Mouse (Mus musculus): Measurements from ENCODE around the gene Greb1. TPM values are rescaled to one million over a fixed set of nuclear protein-coding genes. Genes with fewer than 3 reads are reported as not detected.
A peak's percentile ranks its signal among the peaks of the same experiment; 100 is the strongest.

Gene Greb1
- polyA plus RNA-seq, 1 experiment from 2014 or later, result 0.85 TPM

DNA sequence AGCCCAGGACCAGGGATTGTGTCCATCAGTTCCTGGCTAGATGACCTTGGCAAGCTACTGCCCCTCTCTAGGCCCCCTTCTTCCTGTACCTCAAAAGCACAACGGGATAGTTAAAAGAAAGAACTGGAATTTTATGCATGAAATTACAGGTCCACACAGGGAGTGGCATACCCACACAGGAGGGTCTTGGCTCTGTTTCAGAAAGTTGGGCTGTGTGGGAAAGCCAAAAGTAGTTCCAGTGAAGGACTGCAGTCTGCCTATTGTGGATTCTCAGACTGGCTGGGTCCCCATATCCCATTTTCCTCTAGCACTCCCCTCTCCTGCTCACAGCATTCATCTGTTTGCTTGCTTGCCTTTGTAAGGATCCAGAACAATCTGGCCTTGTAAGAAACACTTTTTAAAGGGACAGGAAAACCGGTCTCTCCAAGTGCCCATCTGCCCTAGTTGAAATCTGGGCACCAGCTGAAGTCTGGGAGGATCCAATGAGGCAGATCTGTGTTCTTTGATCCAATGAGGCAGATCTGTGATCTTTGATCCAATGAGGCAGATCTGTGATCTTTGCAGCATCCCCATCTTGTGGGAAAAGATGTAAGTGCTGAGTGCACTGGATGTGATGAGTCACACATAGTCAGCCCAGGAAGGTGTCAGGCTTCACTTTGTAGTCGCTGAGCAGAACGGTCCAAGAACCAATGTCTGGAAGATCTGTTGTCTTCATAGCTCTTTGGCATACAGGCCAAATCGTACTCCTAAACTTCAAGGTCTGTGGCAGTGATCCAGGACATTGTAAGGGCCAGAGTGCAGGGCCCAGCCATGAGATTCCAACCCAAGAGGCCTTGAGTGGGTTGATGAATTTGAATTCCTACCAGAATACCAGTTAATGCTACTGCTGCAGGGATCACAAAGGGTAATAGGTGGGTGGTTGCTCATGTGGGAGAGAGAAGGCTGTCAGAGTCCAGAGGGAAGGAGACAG lies 143.5 kb downstream of the Greb1 start:
- Histone ChIP-seq H3K9ac (no peak overlapping the region), H3K4me2 (no peak overlapping the region), H3K27ac (no peak overlapping the region), H3K4me1 (peaks cover 8% of the 10 kb centered on the region), H3K36me3 (ENCODE audit: poor library complexity, severe bottlenecking) (no peaks in the 10 kb centered on the region), H3K27me3 (peaks cover 42% of the 10 kb centered on the region), H3K4me3 (no peak overlapping the region), H3K9me3 (replicated peaks) (no peaks in the 10 kb centered on the region)
- 76% methylated on average over 5 of the region's 5 CpGs for WGBS
- ATAC-seq, result no peak

DNA sequence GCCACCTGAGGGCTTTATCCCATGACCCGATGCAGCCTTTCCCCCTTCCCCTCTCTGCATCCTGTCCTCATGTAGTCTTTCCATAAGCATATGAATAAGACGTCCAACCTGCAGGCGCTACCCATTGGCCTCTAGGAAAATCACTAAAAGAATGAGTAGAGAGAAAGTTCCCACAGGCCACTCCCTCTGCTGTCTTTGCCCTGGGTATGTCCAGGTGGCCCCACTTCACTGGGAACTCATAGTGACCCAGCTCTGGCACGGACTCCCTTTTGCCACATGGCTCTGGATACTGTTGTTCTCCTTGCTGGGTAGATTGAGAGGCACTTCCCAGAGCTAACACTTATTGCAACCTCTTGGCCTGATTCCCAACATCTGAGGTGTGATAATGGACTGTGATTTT lies 145.1 kb downstream of the Greb1 start:
- H3K4me1 ChIP-seq, result peaks cover 8% of the 10 kb centered on the region
- H3K36me3 ChIP-seq (ENCODE audit: poor library complexity, severe bottlenecking), result no peaks in the 10 kb centered on the region
- peaks cover 52% of the 10 kb centered on the region for H3K27me3 ChIP-seq
- H3K4me3 ChIP-seq, result no peak overlapping the region
- no peak overlapping the region for H3K27ac ChIP-seq
- H3K9ac ChIP-seq, result no peak overlapping the region
- no peaks in the 10 kb centered on the region for H3K9me3 ChIP-seq (replicated peaks)
- ATAC-seq, result no peak
- 82% methylated on average over 4 of the region's 4 CpGs for WGBS
- H3K4me2 ChIP-seq, result no peak overlapping the region

DNA sequence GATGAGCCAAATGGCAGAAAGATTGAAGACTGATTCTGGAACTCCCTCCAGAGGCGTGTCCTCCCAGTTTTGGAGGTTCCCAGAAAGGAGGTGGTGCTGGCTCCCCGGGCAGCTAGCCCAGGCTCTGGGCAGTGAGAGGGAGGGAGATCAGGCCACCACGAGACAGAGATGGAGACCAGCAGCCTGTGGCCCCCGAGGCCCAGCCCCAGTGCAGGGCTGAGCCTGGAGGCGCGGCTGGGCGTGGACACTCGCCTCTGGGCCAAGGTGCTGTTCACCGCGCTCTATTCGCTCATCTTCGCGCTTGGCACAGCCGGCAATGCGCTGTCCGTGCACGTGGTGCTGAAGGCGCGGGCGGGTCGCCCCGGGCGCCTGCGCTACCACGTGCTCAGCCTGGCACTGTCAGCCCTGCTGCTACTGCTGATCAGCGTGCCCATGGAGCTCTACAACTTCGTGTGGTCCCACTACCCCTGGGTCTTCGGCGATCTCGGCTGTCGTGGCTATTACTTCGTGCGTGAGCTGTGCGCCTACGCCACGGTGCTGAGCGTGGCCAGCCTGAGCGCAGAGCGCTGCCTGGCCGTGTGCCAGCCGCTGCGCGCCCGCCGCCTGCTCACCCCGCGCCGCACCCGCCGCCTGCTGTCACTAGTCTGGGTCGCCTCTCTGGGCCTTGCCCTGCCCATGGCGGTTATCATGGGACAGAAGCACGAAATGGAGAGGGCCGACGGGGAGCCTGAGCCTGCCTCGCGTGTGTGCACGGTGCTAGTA lies 147.2 kb downstream of the Greb1 start, which contains the start of gene Ntsr2:
Gene Ntsr2, plus strand, starts transcription at position 51 of the 762 bp plus-strand sequence.
- H3K36me3 ChIP-seq (ENCODE audit: poor library complexity, severe bottlenecking), result no peaks in the 10 kb centered on the region
- H3K4me2 ChIP-seq, result peak within 1 kb of the TSS; percentile 72
- 7% methylated on average over 55 of the region's 58 CpGs for WGBS
- H3K4me3 ChIP-seq, result peak within 1 kb of the TSS; percentile 38
- no peak within 1 kb of the TSS for H3K27ac ChIP-seq
- H3K4me1 ChIP-seq, result peaks cover 8% of the 10 kb centered on the region
- peak within 1 kb of the TSS; percentile 14; the same call in 1 of the 2 replicates for H3K9ac ChIP-seq
- no peaks in the 10 kb centered on the region for H3K9me3 ChIP-seq (replicated peaks)
- peak; percentile 93 for ATAC-seq
- peaks cover 52% of the 10 kb centered on the region for H3K27me3 ChIP-seq

DNA sequence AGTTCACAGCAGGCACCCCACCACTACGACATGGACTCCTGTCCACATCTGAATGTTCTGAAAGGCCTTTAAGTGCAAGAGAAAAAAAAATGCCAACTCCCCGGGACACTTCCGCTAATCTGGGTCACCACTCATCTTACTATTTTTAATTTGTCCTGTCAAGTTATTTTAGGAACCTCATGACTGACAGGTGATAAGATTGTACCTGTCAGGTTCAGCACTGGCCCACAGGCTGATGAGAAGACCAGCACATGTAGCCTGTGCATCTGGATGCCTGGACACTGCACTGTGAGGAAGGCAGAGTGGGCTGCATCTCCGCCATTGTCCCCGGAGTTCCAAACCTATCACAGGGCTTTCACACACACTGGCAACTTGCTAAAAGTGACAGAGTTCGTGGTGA lies 150.9 kb downstream of the Greb1 start:
- no peak for ATAC-seq
- Histone ChIP-seq H3K4me3 (no peak overlapping the region), H3K27me3 (peaks cover 36% of the 10 kb centered on the region), H3K9me3 (replicated peaks) (no peaks in the 10 kb centered on the region), H3K9ac (no peak overlapping the region), H3K36me3 (ENCODE audit: poor library complexity, severe bottlenecking) (no peaks in the 10 kb centered on the region), H3K4me1 (peaks cover 8% of the 10 kb centered on the region), H3K4me2 (no peak overlapping the region), H3K27ac (no peak overlapping the region)
- 76% methylated on average over 6 of the region's 6 CpGs for WGBS

DNA sequence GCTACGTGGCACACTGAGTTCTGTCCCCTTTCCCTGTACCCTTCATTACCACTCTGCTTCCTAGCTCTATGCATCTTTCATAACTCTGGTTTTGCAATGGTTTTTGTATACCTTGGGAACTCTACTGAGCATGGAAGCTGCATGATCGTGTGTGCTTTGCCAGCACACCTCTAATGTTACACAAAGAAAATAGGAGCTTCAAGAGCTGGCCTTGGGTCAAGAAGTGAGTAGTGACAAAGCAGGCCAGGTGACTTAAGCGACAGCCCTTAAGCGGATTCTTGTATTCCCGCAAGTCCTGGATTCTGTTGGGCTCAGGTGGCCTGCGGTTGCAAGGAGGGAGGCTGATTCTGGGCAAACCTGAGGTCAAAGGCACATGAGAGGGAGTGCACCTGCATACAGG lies 152.4 kb downstream of the Greb1 start:
- ATAC-seq, result no peak
- Histone ChIP-seq H3K4me3 (no peak overlapping the region), H3K4me2 (no peak overlapping the region), H3K4me1 (peaks cover 15% of the 10 kb centered on the region), H3K9me3 (replicated peaks) (no peaks in the 10 kb centered on the region), H3K27ac (no peak overlapping the region), H3K36me3 (ENCODE audit: poor library complexity, severe bottlenecking) (no peaks in the 10 kb centered on the region), H3K9ac (no peak overlapping the region), H3K27me3 (peaks cover 21% of the 10 kb centered on the region)
- 88% methylated on average over 6 of the region's 6 CpGs for WGBS

DNA sequence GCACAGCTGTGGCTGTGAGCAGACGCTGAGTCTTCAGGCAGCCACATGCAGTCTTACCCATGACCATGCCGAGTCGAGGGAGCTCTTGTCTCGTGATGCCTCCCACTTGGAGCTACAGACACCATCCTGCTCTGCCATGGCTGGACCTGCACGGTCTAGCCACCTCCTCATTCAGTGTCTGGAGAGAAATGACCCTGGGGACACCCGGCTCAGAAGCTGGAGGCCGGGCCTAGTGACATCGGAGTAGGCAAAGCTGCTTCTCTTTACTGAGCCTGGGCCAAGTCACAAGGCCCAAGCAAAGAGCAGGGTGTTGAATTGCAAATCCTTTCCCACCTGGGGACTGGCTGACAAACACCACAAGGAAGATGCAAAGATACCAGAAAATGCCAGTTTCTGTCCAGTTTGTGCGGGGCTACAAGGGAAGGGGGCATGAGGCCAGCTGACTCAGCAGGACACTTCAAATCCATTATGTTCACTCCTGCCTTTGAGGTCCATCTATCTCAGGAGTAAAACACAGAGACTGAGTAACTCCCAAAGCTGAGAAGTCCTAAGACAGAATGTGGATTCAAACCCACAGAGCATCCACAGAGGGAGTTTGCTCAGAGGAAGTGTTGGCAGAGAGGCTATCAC lies 153.8 kb downstream of the Greb1 start:
- peaks cover 9% of the 10 kb centered on the region; the same call in 1 of the 2 replicates for H3K27me3 ChIP-seq
- H3K36me3 ChIP-seq (ENCODE audit: poor library complexity, severe bottlenecking), result no peaks in the 10 kb centered on the region
- no peaks in the 10 kb centered on the region for H3K9me3 ChIP-seq (replicated peaks)
- H3K4me1 ChIP-seq, result peaks cover 15% of the 10 kb centered on the region
- ATAC-seq, result no peak
- no peak overlapping the region for H3K4me3 ChIP-seq
- H3K4me2 ChIP-seq, result no peak overlapping the region
- H3K9ac ChIP-seq, result no peak overlapping the region
- 42% methylated on average over 9 of the region's 9 CpGs for WGBS
- H3K27ac ChIP-seq, result no peak overlapping the region

DNA sequence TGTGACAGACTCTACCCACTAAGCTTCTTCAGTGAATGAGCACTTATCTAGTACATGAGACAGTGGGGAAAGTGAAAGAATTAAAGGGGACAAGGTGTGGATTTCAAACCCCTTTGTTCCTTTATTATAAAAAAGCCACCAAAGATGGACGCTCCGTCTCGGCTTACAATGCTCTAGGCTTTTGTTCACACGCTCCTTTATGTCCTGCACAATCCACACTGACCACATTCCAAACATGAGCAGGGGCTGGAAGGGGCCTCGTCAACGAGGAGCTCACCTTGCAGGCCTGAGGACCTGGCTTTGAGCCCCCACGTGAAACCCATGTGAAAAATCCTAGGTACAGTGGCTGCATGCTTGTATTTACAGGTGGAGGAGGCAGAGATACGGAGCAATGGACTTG lies 156.0 kb downstream of the Greb1 start:
- peak overlapping the region; percentile 74; the same call in 1 of the 2 replicates for H3K27ac ChIP-seq
- H3K9me3 ChIP-seq (replicated peaks), result no peaks in the 10 kb centered on the region
- no peak overlapping the region for H3K9ac ChIP-seq
- H3K4me1 ChIP-seq, result peaks cover 15% of the 10 kb centered on the region
- no peak overlapping the region for H3K4me2 ChIP-seq
- no peaks in the 10 kb centered on the region for H3K27me3 ChIP-seq
- no peak for ATAC-seq
- H3K4me3 ChIP-seq, result no peak overlapping the region
- 25% methylated on average over 8 of the region's 8 CpGs for WGBS
- no peaks in the 10 kb centered on the region for H3K36me3 ChIP-seq (ENCODE audit: poor library complexity, severe bottlenecking)

DNA sequence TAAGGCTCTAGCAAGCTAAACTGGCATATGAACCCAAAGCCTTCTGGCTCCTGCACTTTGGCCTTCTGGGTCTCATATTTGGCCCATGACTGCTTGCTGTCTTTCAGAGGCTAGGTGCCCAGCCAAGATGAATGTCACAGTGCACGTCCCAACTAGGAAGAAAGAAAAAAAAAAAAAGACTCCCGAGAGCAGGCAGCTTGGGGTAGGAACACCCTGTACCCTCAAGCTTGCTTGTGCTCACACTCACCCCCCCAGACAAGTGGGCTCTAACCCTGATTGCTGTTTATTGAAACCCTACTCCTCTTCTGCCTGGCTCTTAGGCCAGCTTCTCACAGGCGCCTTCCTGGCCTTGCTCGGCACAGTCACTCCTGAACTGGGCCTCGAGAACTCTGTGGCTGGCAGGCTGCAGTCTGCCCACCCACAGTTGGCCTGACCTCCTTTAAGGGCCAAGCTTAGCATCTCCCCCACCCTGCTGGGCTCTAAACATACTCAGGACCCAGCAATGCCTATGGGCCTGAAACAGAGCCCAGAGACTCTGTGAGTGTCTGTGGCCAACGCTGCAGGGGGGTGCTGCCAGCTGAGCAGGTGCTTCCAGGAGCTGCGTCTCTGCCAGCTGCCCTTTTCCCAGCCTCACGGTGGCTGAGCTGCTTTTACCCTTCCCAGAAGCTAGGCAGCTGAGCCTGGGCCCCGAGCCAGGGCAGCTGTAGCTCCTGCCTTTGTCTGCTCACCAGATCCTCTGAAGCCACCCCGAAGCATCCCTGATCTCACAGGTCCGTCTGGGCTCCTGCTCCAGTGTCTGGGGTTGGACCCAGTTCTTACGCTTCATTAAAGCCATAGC lies 157.0 kb downstream of the Greb1 start:
- Histone ChIP-seq H3K9me3 (replicated peaks) (no peaks in the 10 kb centered on the region), H3K4me1 (peaks cover 15% of the 10 kb centered on the region), H3K27ac (peak overlapping the region; percentile 74), H3K4me2 (0 out of 2 replicates have a peak overlapping the region, but pooled peaks have one; percentile 17), H3K4me3 (no peak overlapping the region), H3K36me3 (ENCODE audit: poor library complexity, severe bottlenecking) (no peaks in the 10 kb centered on the region), H3K27me3 (no peaks in the 10 kb centered on the region), H3K9ac (peak overlapping the region; percentile 26; the same call in 1 of the 2 replicates)
- WGBS, result 23% methylated on average over 12 of the region's 12 CpGs
- ATAC-seq, result peak; percentile 90

DNA sequence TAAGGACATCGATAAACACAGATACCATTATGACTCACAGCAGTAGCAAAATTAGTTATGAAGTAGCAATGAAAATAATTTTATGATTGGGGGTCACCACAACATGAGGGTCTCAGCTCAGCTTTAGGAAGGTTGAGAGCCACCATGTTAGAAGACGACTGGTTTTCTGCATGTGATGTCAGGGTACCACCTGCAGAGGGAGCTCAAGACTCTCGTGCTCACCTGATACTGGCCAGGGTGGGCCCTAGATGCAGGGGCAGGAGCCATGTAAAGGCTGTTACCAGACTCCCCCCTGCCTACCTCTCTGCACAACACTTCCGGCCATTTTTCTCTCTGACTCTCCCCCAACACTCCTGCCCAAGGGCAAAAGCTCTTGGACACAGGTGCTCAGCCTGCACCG lies 158.7 kb downstream of the Greb1 start:
- no peak for ATAC-seq
- H3K36me3 ChIP-seq (ENCODE audit: poor library complexity, severe bottlenecking), result no peaks in the 10 kb centered on the region
- H3K4me1 ChIP-seq, result peaks cover 15% of the 10 kb centered on the region
- no peak overlapping the region for H3K9ac ChIP-seq
- H3K27me3 ChIP-seq, result no peaks in the 10 kb centered on the region
- H3K4me3 ChIP-seq, result no peak overlapping the region
- H3K4me2 ChIP-seq, result no peak overlapping the region
- H3K27ac ChIP-seq, result no peak overlapping the region
- WGBS, result 67% methylated on average over 5 of the region's 5 CpGs
- no peaks in the 10 kb centered on the region for H3K9me3 ChIP-seq (replicated peaks)

DNA sequence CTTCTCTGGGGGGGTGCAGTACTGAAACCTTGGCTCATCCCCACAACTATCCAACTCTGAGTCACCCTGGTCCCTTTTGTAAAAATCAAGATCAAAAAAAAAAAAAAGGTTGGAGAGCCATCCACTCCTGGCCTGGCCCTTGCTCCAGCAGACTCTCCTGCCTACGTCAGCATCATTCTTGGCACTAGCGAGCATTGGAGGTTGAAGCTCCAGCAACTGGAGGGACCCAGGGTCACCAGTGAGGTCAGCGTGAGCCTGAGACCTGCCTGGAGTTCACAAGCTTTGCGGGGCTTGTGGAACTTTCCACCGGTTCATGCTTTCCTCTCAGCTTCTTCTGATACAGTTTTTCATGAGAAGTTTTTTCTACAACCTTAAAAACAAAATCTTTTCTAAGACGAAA lies 160.6 kb downstream of the Greb1 start:
- Histone ChIP-seq H3K9me3 (replicated peaks) (no peaks in the 10 kb centered on the region), H3K27ac (no peak overlapping the region), H3K9ac (no peak overlapping the region), H3K27me3 (no peaks in the 10 kb centered on the region), H3K4me3 (no peak overlapping the region), H3K36me3 (ENCODE audit: poor library complexity, severe bottlenecking) (no peaks in the 10 kb centered on the region), H3K4me2 (no peak overlapping the region), H3K4me1 (peaks cover 15% of the 10 kb centered on the region)
- no peak for ATAC-seq
- WGBS, result 95% methylated on average over 6 of the region's 6 CpGs

DNA sequence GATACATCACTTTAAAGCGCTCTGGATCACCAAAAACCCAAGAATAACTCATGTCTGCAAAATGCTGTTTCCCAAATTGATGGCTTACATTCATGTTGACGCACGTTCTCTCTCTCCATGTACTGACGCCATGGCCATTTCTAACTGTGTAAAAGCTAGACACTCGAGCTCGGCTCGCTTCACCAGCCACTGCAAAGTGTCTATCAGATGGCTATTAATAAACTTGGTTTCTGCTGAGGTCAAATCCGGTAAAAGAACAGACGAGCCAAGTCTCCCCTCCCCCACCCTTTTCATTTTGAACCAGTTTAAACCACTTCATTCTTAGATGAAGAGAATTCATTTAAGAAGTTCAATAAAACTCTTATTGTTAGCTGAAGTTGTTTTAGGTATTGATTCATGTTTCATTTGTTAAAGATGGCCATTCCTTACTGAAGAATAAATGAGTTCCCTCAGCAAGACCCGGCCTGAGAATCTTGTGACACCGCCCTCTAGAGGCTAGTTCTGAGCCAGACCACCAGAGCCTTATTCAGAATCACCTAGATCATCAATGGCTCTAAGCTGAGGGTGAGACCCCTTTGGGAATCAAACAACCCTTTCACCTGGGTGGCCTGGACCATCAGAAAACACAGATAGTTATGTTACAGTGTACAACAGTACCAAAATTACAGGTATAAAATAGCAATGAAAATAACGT lies 161.5 kb downstream of the Greb1 start:
- no peaks in the 10 kb centered on the region for H3K9me3 ChIP-seq (replicated peaks)
- H3K27me3 ChIP-seq, result no peaks in the 10 kb centered on the region
- H3K4me3 ChIP-seq, result no peak overlapping the region
- WGBS, result 77% methylated on average over 12 of the region's 12 CpGs
- H3K9ac ChIP-seq, result no peak overlapping the region
- H3K27ac ChIP-seq, result no peak overlapping the region
- no peak for ATAC-seq
- no peak overlapping the region for H3K4me2 ChIP-seq
- peaks cover 11% of the 10 kb centered on the region for H3K4me1 ChIP-seq
- no peaks in the 10 kb centered on the region for H3K36me3 ChIP-seq (ENCODE audit: poor library complexity, severe bottlenecking)

All from forebrain, embryonic 13.5 days (tissue).